Mouse (Mus musculus): ENCODE results near the gene Gm38392.

The Gm38392 gene

GRCm38 (mm10) chr3:88200161-88200971 is 86.6 kb downstream of the Gm38392 start:
- DNase-seq (ENCODE audit: low read depth, low spot score), result no peak

- DNase-seq (ENCODE audit: low read depth, low spot score), result no peak
Measured at GRCm38 (mm10) chr3:88199541-88200110, 87.4 kb downstream of the Gm38392 start.

- DNase-seq (ENCODE audit: low read depth, low spot score), result no peak
Measured at GRCm38 (mm10) chr3:88198505-88199020, 88.4 kb downstream of the Gm38392 start.

GRCm38 (mm10) chr3:88197741-88198504 is 89.1 kb downstream of the Gm38392 start:
- no peak for DNase-seq (ENCODE audit: low read depth, low spot score)
